Mouse (Mus musculus): ENCODE measurements around the gene Mpo.

GRCm38 (mm10) chr11:87750043-87750421, 43.3 kb upstream of the Mpo start:
- no peak for TF ChIP-seq TCF3 (IDR thresholded peaks at IDR 0.05; ENCODE audit: insufficient read length, low read depth)
- no peak for TF ChIP-seq SRF (IDR thresholded peaks at IDR 0.05; ENCODE audit: control insufficient read depth, insufficient read length, low read depth)
- no peak for TF ChIP-seq POLR2AphosphoS2 (IDR thresholded peaks at IDR 0.05; ENCODE audit: insufficient read length, low read depth)
- TF ChIP-seq E2F4 (IDR thresholded peaks at IDR 0.05; ENCODE audit: insufficient read depth): no peak
- TF ChIP-seq MYOD1 (IDR thresholded peaks at IDR 0.05; ENCODE audit: control insufficient read depth in 1 of 3, insufficient read length in 2 of 3, low read depth in 2 of 3): no peak
- no peak for TF ChIP-seq POLR2A (IDR thresholded peaks at IDR 0.05; ENCODE audit: insufficient read length, low read depth)
- no peak for TF ChIP-seq MAX (IDR thresholded peaks at IDR 0.05; ENCODE audit: low read depth)
- TF ChIP-seq MYOG (IDR thresholded peaks at IDR 0.05; ENCODE audit: control insufficient read depth in 1 of 3, insufficient read depth in 1 of 3, insufficient read length in 2 of 3, low read depth in 2 of 3): no peak
- TF ChIP-seq TCF12 (IDR thresholded peaks at IDR 0.05; ENCODE audit: insufficient read depth, poor library complexity, severe bottlenecking): no peak

Data from myocyte (in vitro differentiated cells).